Mouse (Mus musculus): ENCODE data around the gene 1700092M07Rik.

1700092M07Rik gene

GRCm38 (mm10) chr19:8740603-8741002 lies at the start of gene 1700092M07Rik:
Gene 1700092M07Rik (plus strand): TSS chr19:8740718.
- DNase-seq (ENCODE audit: low spot score) = peak; percentile 33

DNA sequence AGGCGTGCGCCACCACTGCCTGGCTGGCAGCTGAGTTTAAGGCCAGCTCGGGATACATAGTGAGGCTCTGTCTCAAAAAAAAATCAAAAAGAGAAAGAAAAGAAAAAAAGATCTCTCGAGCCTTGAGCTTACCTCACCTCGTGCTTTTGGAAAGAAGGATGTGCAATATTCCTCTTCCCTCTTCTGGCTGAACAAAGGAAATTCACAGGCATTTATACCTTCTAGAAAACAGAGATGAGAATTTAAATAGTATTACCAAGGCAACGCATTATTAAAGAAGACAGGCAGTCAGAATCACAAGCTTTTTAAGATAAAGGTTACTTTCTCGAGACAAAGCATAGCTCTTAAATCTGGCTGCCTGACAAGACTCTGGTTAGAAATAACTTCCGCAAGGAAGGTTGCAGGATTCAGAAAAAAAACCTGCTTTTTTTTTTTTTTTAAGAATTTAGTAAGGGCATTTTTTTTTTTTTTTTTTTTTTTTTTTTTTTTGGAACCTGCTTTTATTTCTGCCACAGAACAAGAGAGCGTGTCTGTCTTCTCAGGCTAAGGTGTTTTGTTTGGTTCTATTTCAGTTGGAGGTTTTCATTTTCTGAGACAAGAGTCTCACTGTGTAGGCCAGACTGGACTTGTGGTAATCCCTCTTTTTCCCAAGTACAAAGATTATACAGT lies 48.5 kb upstream of the 1700092M07Rik start:
- DNase-seq (ENCODE audit: low spot score) = no peak

DNA sequence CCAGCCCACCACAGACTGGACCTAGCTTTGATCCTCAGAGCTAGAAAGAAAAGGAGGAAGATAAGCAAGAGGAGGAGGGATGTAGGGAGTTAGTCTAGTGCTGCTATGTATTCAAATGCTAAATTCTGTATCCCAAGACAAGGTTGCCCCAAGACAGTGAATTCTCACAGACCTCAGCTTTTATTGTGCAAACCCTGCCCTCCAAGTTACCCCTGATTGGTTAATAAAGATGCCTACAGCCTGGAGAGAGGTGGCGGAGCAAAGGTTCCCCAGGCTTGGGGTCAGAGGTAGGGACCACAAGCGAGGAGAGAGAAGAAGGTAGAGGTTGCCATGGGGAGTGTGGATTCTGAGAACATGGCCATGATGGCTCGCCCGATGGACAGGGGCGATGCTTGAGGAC lies 47.8 kb upstream of the 1700092M07Rik start:
- DNase-seq (ENCODE audit: low spot score) = no peak

DNA sequence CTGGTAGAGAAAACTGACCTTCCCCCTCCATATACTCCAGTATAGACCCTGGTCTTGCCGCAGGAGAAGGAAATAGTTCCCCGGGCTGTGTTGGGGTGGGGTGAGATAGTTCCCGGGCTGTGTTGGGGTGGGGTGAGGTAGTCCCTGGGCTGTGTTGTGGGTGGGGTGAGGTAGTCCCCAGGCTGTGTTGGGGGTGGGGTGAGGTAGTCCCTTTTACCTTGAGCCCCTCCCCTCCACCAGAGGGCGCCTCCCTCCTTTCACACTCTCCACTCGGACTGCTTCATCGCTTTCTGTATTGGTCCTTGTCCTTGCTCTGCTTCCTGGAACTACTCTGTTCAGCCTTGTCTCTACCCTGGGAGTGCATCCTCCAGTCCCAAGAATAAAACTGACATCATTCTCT lies 45.2 kb upstream of the 1700092M07Rik start:
- DNase-seq (ENCODE audit: low spot score) = no peak

- no peak for DNase-seq (ENCODE audit: low spot score)
These were observed 40.9 kb upstream of the 1700092M07Rik start for GRCm38 (mm10) chr19:8699652-8700051.

DNA sequence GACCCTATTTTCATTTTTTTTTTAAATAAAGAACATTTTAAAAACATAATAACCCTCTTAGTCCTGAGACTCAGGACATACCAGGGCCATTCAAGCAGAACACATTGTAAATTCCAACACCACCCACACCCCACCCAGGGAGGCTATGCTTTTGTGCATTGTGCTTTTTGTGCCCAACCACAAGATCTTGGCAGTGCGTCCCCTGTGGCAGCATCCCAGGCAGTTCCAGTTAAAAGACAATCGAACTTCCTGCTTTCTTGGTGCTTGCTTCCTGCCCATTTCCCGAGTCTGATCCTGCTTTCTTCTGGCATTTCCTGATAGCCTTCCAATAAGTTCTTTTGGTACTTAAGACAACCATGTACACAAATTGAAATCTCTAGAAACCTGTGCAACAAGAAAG lies 38.1 kb upstream of the 1700092M07Rik start:
- no peak for DNase-seq (ENCODE audit: low spot score)

- no peak for DNase-seq (ENCODE audit: low spot score)
These were observed 36.9 kb upstream of the 1700092M07Rik start for GRCm38 (mm10) chr19:8703571-8703970.

DNA sequence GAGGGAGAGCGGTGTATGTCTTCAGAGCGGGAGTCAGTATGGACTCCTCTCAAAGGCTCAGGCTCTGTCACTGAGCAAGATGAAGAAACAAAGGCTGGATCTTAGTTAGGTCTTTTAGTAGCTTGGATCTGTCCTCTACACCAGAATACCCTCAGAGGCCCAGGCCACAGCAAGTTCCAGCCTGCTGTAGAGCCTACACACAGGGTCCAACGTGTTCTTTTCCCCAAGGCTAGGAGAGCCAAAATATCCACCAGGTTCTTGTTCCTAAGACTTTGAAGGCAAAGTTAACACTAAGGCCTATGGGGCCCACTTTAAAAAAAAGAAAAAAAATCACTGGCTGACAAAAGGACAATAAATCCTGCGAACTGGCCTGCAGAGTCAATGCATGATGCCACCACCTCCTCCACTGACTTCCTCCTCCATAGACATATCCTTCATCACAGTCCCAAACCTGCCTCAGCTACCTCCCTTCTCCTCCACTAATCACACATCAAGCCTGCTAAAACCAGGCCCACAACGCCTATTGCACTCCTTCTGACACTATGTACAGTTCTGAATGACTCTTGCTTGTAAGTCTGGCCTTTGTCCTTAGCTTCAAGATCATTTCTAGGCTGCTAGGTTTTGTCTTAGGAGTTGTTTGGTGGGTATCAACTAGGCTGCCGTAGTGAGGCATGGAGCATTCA lies 35.4 kb upstream of the 1700092M07Rik start:
- no peak for DNase-seq (ENCODE audit: low spot score)

GRCm38 (mm10) chr19:8706132-8706667 lies 34.3 kb upstream of the 1700092M07Rik start:
- DNase-seq (ENCODE audit: low spot score) = no peak

GRCm38 (mm10) chr19:8706930-8707329 lies 33.6 kb upstream of the 1700092M07Rik start:
- DNase-seq (ENCODE audit: low spot score) = no peak

GRCm38 (mm10) chr19:8708954-8709353 lies 31.6 kb upstream of the 1700092M07Rik start:
- no peak for DNase-seq (ENCODE audit: low spot score)

GRCm38 (mm10) chr19:8710057-8710456 lies 30.5 kb upstream of the 1700092M07Rik start:
- no peak for DNase-seq (ENCODE audit: low spot score)

GRCm38 (mm10) chr19:8711506-8711905 lies 29.0 kb upstream of the 1700092M07Rik start:
- no peak for DNase-seq (ENCODE audit: low spot score)

DNA sequence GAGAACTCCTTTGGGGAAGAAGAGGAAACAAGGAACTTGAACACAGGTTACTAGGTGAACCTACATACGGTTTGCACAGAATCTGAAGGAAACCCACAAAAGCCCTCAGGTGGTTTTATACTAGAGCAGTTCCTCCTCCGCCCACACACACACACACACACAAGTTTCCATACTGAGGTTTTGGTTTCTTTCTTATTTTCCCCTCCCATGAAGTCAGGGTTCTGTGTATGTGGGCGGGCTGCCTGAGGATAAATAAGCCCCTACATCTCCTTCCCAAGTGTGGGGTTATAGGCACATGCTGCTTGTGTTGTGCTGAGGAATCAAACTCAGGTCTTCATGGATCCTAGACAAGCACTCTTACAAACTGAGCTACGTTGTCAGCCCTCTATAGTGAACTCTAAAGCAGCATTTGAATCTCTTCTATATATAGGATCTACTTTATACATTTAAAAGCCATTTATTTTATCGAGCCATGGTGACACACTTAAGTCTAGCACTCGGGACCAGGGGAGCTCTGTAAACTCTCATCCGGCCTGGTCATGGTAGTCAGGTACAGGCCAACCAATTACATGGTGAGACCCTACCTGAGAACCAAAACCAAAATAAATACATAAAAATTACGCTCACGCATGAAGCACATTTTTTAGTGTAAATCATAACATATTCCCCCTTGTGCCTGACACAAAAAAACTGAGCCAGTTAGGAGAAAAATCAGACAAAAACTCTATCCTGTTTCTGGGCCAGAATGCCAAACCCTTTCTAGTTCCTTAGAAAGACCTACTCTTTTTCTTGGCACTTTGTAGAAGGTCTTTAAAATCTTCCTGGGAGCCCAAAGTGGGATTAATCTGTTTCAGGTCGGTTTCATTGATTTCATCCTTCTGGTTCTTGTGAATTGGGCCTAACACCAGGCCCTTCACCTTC lies 28.3 kb upstream of the 1700092M07Rik start:
- no peak for DNase-seq (ENCODE audit: low spot score)

- DNase-seq (ENCODE audit: low spot score) = peak; percentile 83
These were observed 27.6 kb upstream of the 1700092M07Rik start for GRCm38 (mm10) chr19:8712870-8713305.

DNA sequence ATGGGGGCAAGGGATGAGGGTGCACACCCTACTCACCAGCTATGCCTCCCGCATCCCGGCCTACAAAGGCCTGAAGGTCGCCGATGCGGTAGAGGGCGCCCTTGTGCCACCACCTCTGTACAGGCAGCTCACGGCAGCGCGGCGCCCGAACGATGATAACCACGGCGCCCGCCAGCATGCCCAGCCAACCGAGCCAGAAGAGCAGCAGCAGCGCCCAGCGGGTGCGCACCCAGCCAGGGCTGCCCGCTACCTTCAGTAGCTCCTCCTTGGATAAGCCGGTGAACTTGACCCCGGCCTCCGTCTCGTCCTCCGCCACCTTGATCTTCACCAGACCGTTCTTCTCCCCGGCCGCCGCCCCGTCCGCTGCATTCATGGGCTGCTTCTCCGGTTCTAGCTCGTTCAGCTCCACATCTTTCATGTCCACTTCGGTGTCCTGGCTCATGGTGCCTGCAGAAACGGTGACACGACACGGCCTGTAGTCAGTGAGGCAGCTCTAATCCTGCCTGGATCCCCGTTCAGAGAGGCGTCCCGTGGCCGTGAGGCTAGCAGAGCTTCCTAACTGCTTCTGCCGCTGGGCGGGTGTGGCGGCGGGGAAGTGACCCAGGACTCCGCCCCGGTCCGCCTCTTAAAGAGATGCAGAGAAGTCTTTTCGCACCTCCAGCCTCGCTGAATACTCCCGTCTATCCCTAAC lies 27.1 kb upstream of the 1700092M07Rik start:
- DNase-seq (ENCODE audit: low spot score) = peak; percentile 91

DNA sequence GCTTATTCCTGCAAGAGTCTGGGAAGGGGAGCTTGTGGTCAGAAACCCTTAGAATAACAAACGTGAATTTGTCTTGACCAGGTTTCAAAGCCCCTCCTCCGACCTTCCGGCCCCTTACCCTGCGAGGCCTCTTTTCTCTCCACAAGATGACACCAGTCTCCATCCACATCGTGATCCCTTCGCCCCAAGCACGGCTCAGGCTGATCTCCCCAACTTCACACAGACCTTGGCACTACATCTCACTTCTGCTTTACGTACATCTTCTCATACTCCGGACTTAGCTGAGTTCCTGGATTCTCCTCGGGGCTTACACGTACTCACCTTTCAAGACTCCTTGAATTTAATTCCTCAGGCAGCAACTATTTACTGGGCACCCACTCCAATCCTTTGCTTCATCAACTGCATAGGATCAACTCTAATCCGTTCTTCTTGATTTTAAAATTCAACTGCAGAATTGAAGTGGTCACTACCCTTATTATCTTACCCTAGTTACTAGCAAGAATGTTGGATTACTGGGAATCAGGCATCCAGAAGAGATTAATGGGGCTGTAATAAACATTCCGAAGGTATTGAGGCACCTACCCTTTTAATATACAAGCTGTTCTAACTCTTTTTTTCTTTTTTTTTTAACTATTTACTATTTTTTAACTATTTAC lies 26.4 kb upstream of the 1700092M07Rik start:
- no peak for DNase-seq (ENCODE audit: low spot score)

GRCm38 (mm10) chr19:8714653-8715481 lies 25.7 kb upstream of the 1700092M07Rik start:
- peak; percentile 80 for DNase-seq (ENCODE audit: low spot score)

GRCm38 (mm10) chr19:8715868-8716766 lies 24.4 kb upstream of the 1700092M07Rik start:
- DNase-seq (ENCODE audit: low spot score) = no peak

Measured in testis, postnatal 14 days (tissue).